Mouse (Mus musculus): ENCODE results near the gene Ripor3.

DNA sequence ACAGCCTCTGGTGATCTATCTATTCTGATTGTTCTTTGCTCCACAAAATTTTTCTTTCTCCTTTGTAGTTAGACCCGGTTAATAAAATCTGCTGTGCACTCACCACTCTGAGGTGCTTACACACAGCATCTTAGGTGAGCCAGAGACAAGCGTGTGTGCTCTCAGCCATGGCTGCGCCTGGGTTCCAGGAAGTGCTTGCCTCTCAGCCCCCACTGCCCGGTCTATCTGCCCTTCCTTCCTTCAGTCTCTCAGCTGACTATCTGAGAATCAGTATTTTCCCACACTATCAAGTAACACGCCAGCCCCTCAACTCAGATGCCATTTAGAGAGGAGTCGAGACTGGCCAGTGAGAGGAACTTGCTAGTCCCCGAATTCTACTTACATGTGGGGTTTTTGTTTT lies 50.4 kb downstream of the Ripor3 start:
- TF ChIP-seq POLR2A (IDR thresholded peaks at IDR 0.05; ENCODE audit: low read depth, low read length) (no peak), CTCF (IDR thresholded peaks at IDR 0.05; ENCODE audit: borderline replicate concordance, insufficient read depth, low read length) (no peak)
